Mouse (Mus musculus) megakaryocyte, embryonic 14.5 days (primary cell): ENCODE data around the gene Trim6.

ENCODE experiments used
- FLI1 ChIP-seq: IDR thresholded peaks from 2 replicates; pipeline ENCODE4 v1.6.1; 2012; ENCODE audit warnings: low read length, inconsistent platforms, mixed read lengths
- GATA1 ChIP-seq: IDR thresholded peaks from 3 replicates; pipeline ENCODE4 v1.6.1; 2012; ENCODE audit warnings: mixed read lengths, low read length, inconsistent platforms, borderline replicate concordance

GRCm38 (mm10) chr7:104183292-104183691 lies 35.3 kb upstream of the Trim6 start, which contains the start of gene Olfr648:
- TF ChIP-seq GATA1: no peak
- TF ChIP-seq FLI1: no peak
